Mouse (Mus musculus) heart, embryonic 10.5 days (tissue): ENCODE measurements around the gene Eif2b4. TPM values are rescaled to one million over a fixed set of nuclear protein-coding genes. Genes with fewer than 3 reads are reported as not detected.

Experiments
- DNase-seq: peaks from one replicate; pipeline ENCODE4 v3.0.0-alpha.2; 2017; ENCODE audit warnings: low spot score
- H3K27ac ChIP-seq: fragments of 300-500 bp; sonication (generic); 2 replicates; pipeline ENCODE4 v1.5.1; 2016; ENCODE audit warnings: mild to moderate bottlenecking
- H3K27me3 ChIP-seq: fragments of 300-500 bp; sonication (generic); 2 replicates; pipeline ENCODE4 v1.6.1; 2016; ENCODE audit warnings: mild to moderate bottlenecking; ENCODE audit not compliant: poor library complexity, insufficient read depth, severe bottlenecking
- H3K36me3 ChIP-seq: fragments of 300-500 bp; sonication (generic); 2 replicates; pipeline ENCODE4 v1.6.1; 2016; ENCODE audit warnings: mild to moderate bottlenecking, moderate library complexity
- H3K4me1 ChIP-seq: fragments of 300-500 bp; sonication (generic); 2 replicates; pipeline ENCODE4 v1.6.1; 2016; ENCODE audit warnings: mild to moderate bottlenecking
- H3K4me3 ChIP-seq: fragments of 300-500 bp; sonication (generic); 2 replicates; pipeline ENCODE4 v1.5.1; 2016; ENCODE audit warnings: mild to moderate bottlenecking, moderate library complexity
- H3K9me3 ChIP-seq: fragments of 300-500 bp; sonication (generic); 2 replicates; pipeline ENCODE4 v1.6.1; 2016; ENCODE audit warnings: mild to moderate bottlenecking, moderate library complexity
- WGBS: fragments of 180-500 bp; shearing (Covaris S2); methylation state at CpG from one replicate; pipeline ENCODE4 v1.1.7; 2016; 5-methylcytosine and 5-hydroxymethylcytosine counted together
- polyA plus RNA-seq: library from polyadenylated mRNA; unstranded; fragments of >200 nt; fragmentation: Nextera tagmentation; extraction: Ambion mirVana; gene quantifications from 2 replicates; pipeline ENCODE4 v1.2.1, GENCODE M21; 2016

The Eif2b4 gene
- polyA plus RNA-seq, 1 experiment from 2014 or later, result 77.6 TPM

- Histone ChIP-seq H3K4me1 (peaks cover 9% of the 10 kb centered on the region), H3K36me3 (peaks cover 62% of the 10 kb centered on the region), H3K4me3 (no peak overlapping the region), H3K27ac (no peak overlapping the region), H3K9me3 (peaks cover 5% of the 10 kb centered on the region), H3K27me3 (no peaks in the 10 kb centered on the region)
- DNase-seq, result no peak
- 92% methylated on average over 12 of the region's 12 CpGs for WGBS
Measured at GRCm38 (mm10) chr5:31197072-31197471, 3.8 kb upstream of the Eif2b4 start.

GRCm38 (mm10) chr5:31196207-31196606 lies 3.0 kb upstream of the Eif2b4 start:
- Histone ChIP-seq H3K27ac (no peak overlapping the region), H3K27me3 (no peaks in the 10 kb centered on the region), H3K9me3 (peaks cover 5% of the 10 kb centered on the region), H3K36me3 (peaks cover 66% of the 10 kb centered on the region), H3K4me3 (no peak overlapping the region), H3K4me1 (peaks cover 14% of the 10 kb centered on the region)
- 95% methylated on average over 10 of the region's 10 CpGs for WGBS
- no peak for DNase-seq

- Histone ChIP-seq H3K27ac (no peak overlapping the region), H3K36me3 (peaks cover 71% of the 10 kb centered on the region), H3K27me3 (no peaks in the 10 kb centered on the region), H3K9me3 (peaks cover 5% of the 10 kb centered on the region), H3K4me3 (no peak overlapping the region), H3K4me1 (peaks cover 13% of the 10 kb centered on the region)
- no peak for DNase-seq
- 95% methylated on average over 4 of the region's 4 CpGs for WGBS
Measured at GRCm38 (mm10) chr5:31195671-31196070, 2.4 kb upstream of the Eif2b4 start.

GRCm38 (mm10) chr5:31194486-31195485 lies 1.6 kb upstream of the Eif2b4 start:
- peak overlapping the region; percentile 91 for H3K4me3 ChIP-seq
- no peaks in the 10 kb centered on the region for H3K27me3 ChIP-seq
- peaks cover 71% of the 10 kb centered on the region for H3K36me3 ChIP-seq
- no peaks in the 10 kb centered on the region for H3K9me3 ChIP-seq
- H3K27ac ChIP-seq, result no peak overlapping the region
- WGBS, result 90% methylated on average over 16 of the region's 16 CpGs
- H3K4me1 ChIP-seq, result peaks cover 13% of the 10 kb centered on the region
- no peak for DNase-seq

GRCm38 (mm10) chr5:31193631-31194281 lies 526 bp upstream of the Eif2b4 start:
- H3K27me3 ChIP-seq, result no peaks in the 10 kb centered on the region
- peak overlapping the region; percentile 94 for H3K27ac ChIP-seq
- 11% methylated on average over 25 of the region's 25 CpGs for WGBS
- no peak for DNase-seq
- no peaks in the 10 kb centered on the region for H3K9me3 ChIP-seq
- H3K36me3 ChIP-seq, result peaks cover 69% of the 10 kb centered on the region
- peaks cover 13% of the 10 kb centered on the region for H3K4me1 ChIP-seq
- peak overlapping the region; percentile 91 for H3K4me3 ChIP-seq

GRCm38 (mm10) chr5:31192045-31192938 lies 938 bp downstream of the Eif2b4 start:
- Histone ChIP-seq H3K4me1 (peaks cover 13% of the 10 kb centered on the region), H3K9me3 (no peaks in the 10 kb centered on the region), H3K27me3 (no peaks in the 10 kb centered on the region), H3K36me3 (peaks cover 69% of the 10 kb centered on the region), H3K27ac (peak overlapping the region; percentile 94), H3K4me3 (peak overlapping the region; percentile 91)
- 13% methylated on average over 42 of the region's 42 CpGs for WGBS
- DNase-seq, result no peak

- H3K4me1 ChIP-seq, result peaks cover 13% of the 10 kb centered on the region
- H3K36me3 ChIP-seq, result peaks cover 54% of the 10 kb centered on the region
- no peak overlapping the region for H3K4me3 ChIP-seq
- no peaks in the 10 kb centered on the region for H3K9me3 ChIP-seq
- H3K27ac ChIP-seq, result no peak overlapping the region
- no peaks in the 10 kb centered on the region for H3K27me3 ChIP-seq
- WGBS, result 89% methylated on average over 9 of the region's 9 CpGs
- no peak for DNase-seq
Measured at GRCm38 (mm10) chr5:31190201-31190600, 3.0 kb downstream of the Eif2b4 start.

GRCm38 (mm10) chr5:31188223-31188840 lies 4.9 kb downstream of the Eif2b4 start:
- Histone ChIP-seq H3K9me3 (no peaks in the 10 kb centered on the region), H3K27ac (no peak overlapping the region), H3K27me3 (no peaks in the 10 kb centered on the region), H3K4me3 (no peak overlapping the region), H3K4me1 (peaks cover 9% of the 10 kb centered on the region), H3K36me3 (peaks cover 46% of the 10 kb centered on the region)
- WGBS, result 78% methylated on average over 4 of the region's 4 CpGs
- no peak for DNase-seq

GRCm38 (mm10) chr5:31183678-31184077 lies 9.6 kb downstream of the Eif2b4 start:
- Histone ChIP-seq H3K4me1 (peaks cover 8% of the 10 kb centered on the region; the same call in 1 of the 2 replicates), H3K36me3 (peaks cover 20% of the 10 kb centered on the region), H3K27me3 (no peaks in the 10 kb centered on the region), H3K9me3 (no peaks in the 10 kb centered on the region), H3K4me3 (no peak overlapping the region), H3K27ac (no peak overlapping the region)
- no peak for DNase-seq
- WGBS, result 37% methylated on average over 4 of the region's 4 CpGs

GRCm38 (mm10) chr5:31181183-31181770 lies 12.0 kb downstream of the Eif2b4 start:
- DNase-seq, result no peak
- no peaks in the 10 kb centered on the region for H3K9me3 ChIP-seq
- H3K4me3 ChIP-seq, result no peak overlapping the region; the same call in 1 of the 2 replicates
- peaks cover 10% of the 10 kb centered on the region; the same call in 1 of the 2 replicates for H3K36me3 ChIP-seq
- peaks cover 8% of the 10 kb centered on the region; the same call in 1 of the 2 replicates for H3K4me1 ChIP-seq
- no peak overlapping the region for H3K27ac ChIP-seq
- H3K27me3 ChIP-seq, result no peaks in the 10 kb centered on the region
- WGBS, result 92% methylated on average over 9 of the region's 9 CpGs

- H3K4me3 ChIP-seq, result peak within 1 kb of the TSS; percentile 89
- no peaks in the 10 kb centered on the region for H3K27me3 ChIP-seq
- DNase-seq, result peak; percentile 97
- H3K4me1 ChIP-seq, result peaks cover 8% of the 10 kb centered on the region; the same call in 1 of the 2 replicates
- H3K36me3 ChIP-seq, result peaks cover 10% of the 10 kb centered on the region; the same call in 1 of the 2 replicates
- H3K9me3 ChIP-seq, result no peaks in the 10 kb centered on the region
- under 1% methylated on average over 59 of the region's 59 CpGs for WGBS
- H3K27ac ChIP-seq, result peak within 1 kb of the TSS; percentile 94
Measured at GRCm38 (mm10) chr5:31179766-31180630, 13.2 kb downstream of the Eif2b4 start, which contains the start of the genes Gm29609 and Gtf3c2. Gene Gm29609 (minus strand): TSS chr5:31179911. Gene Gtf3c2 (minus strand): TSS chr5:31180144.
